Mouse (Mus musculus) right cerebral cortex, postnatal 36 days (tissue): ENCODE results near the gene Ccdc148.

Experiments used
- DNase-seq, 2 experiments: peaks; one replicate each; pipeline ENCODE4 v3.0.0; 2022; ENCODE audit warnings: low spot score in 2 of 2, mixed read lengths in 1 of 2

The Ccdc148 gene

GRCm38 (mm10) chr2:58918351-58918750 is 242.1 kb downstream of the Ccdc148 start:
- DNase-seq, result no peak

GRCm38 (mm10) chr2:58912339-58912738 is 248.1 kb downstream of the Ccdc148 start:
- no peak for DNase-seq

GRCm38 (mm10) chr2:58906814-58907516 is 253.5 kb downstream of the Ccdc148 start:
- no peak for DNase-seq

- no peak for DNase-seq
These were observed 255.4 kb downstream of the Ccdc148 start for GRCm38 (mm10) chr2:58905057-58905456.

GRCm38 (mm10) chr2:58879876-58880275 is 280.6 kb downstream of the Ccdc148 start:
- peak in 1 of 2 experiments; percentile 18 for DNase-seq

- no peak for DNase-seq
These were observed 301.3 kb downstream of the Ccdc148 start, which contains the start of gene Gm11099 for GRCm38 (mm10) chr2:58859134-58859533. Gene Gm11099, plus strand, starts transcription at chr2:58859434.

- DNase-seq, result no peak
These were observed 316.0 kb downstream of the Ccdc148 start for GRCm38 (mm10) chr2:58844499-58844898.

- DNase-seq, result no peak
These were observed 318.0 kb downstream of the Ccdc148 start for GRCm38 (mm10) chr2:58842443-58842842.

GRCm38 (mm10) chr2:58841021-58841420 is 319.5 kb downstream of the Ccdc148 start:
- DNase-seq, result no peak

GRCm38 (mm10) chr2:58832253-58832980 is 328.1 kb downstream of the Ccdc148 start:
- no peak for DNase-seq

- DNase-seq, result no peak
These were observed 330.3 kb downstream of the Ccdc148 start for GRCm38 (mm10) chr2:58829981-58830742.

- no peak for DNase-seq
These were observed 331.4 kb downstream of the Ccdc148 start for GRCm38 (mm10) chr2:58828910-58829600.

GRCm38 (mm10) chr2:58812941-58813340 is 347.5 kb downstream of the Ccdc148 start:
- no peak for DNase-seq

GRCm38 (mm10) chr2:58799623-58800022 is 360.9 kb downstream of the Ccdc148 start:
- DNase-seq, result no peak

- DNase-seq, result no peak
These were observed 361.4 kb downstream of the Ccdc148 start for GRCm38 (mm10) chr2:58799126-58799525.

GRCm38 (mm10) chr2:58797506-58797905 is 363.0 kb downstream of the Ccdc148 start:
- no peak for DNase-seq

- DNase-seq, result no peak
These were observed 365.1 kb downstream of the Ccdc148 start for GRCm38 (mm10) chr2:58795432-58795831.

- no peak for DNase-seq
These were observed 366.0 kb downstream of the Ccdc148 start for GRCm38 (mm10) chr2:58794489-58794888.

- DNase-seq, result no peak
These were observed 370.1 kb downstream of the Ccdc148 start for GRCm38 (mm10) chr2:58790361-58790760.

- DNase-seq, result no peak
These were observed 370.5 kb downstream of the Ccdc148 start for GRCm38 (mm10) chr2:58789934-58790333.

- DNase-seq, result no peak
These were observed 373.1 kb downstream of the Ccdc148 start for GRCm38 (mm10) chr2:58787360-58787759.

GRCm38 (mm10) chr2:58786681-58787080 is 373.8 kb downstream of the Ccdc148 start:
- no peak for DNase-seq
